Mouse (Mus musculus) heart, embryonic 15.5 days (tissue): ENCODE measurements around the gene Map2. TPM values are rescaled to one million over a fixed set of nuclear protein-coding genes. Genes with fewer than 3 reads are reported as not detected.

ENCODE experiments used
- ATAC-seq: fragments of 200-750 bp; cut with Nextera tagmentation; replicated peaks from 2 replicates; pipeline ENCODE4 v1.8.0; 2017; ENCODE audit warnings: low read depth, moderate TSS enrichment; ENCODE audit not compliant: insufficient number of reproducible peaks, insufficient read depth, low FRiP score
- H3K27ac ChIP-seq: fragments of 300-500 bp; sonication (generic); 2 replicates; pipeline ENCODE4 v1.5.1; 2015; ENCODE audit warnings: mild to moderate bottlenecking, inconsistent platforms
- H3K27me3 ChIP-seq: fragments of 300-500 bp; sonication (generic); 2 replicates; pipeline ENCODE4 v1.6.1; 2015; ENCODE audit warnings: inconsistent platforms
- H3K36me3 ChIP-seq: fragments of 300-500 bp; sonication (generic); 2 replicates; pipeline ENCODE4 v1.6.1; 2015; ENCODE audit warnings: mild to moderate bottlenecking, inconsistent platforms
- H3K4me1 ChIP-seq: fragments of 300-500 bp; sonication (generic); replicated peaks from 2 replicates; pipeline ENCODE4 v1.6.1; 2015; ENCODE audit warnings: inconsistent platforms
- H3K4me2 ChIP-seq: fragments of 300-500 bp; sonication (generic); 2 replicates; pipeline ENCODE4 v1.6.1; 2015; ENCODE audit warnings: inconsistent platforms, mild to moderate bottlenecking, moderate library complexity
- H3K4me3 ChIP-seq: fragments of 300-500 bp; sonication (generic); 2 replicates; pipeline ENCODE4 v1.5.1; 2015; ENCODE audit warnings: mild to moderate bottlenecking, inconsistent platforms
- H3K9ac ChIP-seq: fragments of 300-500 bp; sonication (generic); 2 replicates; pipeline ENCODE4 v1.6.1; 2015; ENCODE audit warnings: mild to moderate bottlenecking, inconsistent platforms
- H3K9me3 ChIP-seq: fragments of 300-500 bp; sonication (generic); replicated peaks from 2 replicates; pipeline ENCODE4 v1.6.1; 2016; ENCODE audit warnings: inconsistent platforms
- WGBS: fragments of 180-500 bp; shearing (Covaris S2); methylation state at CpG from one replicate; pipeline ENCODE4 v1.1.7; 2015; ENCODE audit warnings: mixed read lengths; 5-methylcytosine and 5-hydroxymethylcytosine counted together
- polyA plus RNA-seq: library from polyadenylated mRNA; unstranded; fragments of >200 nt; fragmentation: Nextera tagmentation; extraction: Ambion mirVana; gene quantifications from 2 replicates; pipeline ENCODE4 v1.2.1, GENCODE M21; 2015

The Map2 gene
- polyA plus RNA-seq: 2.5 and 5.4 TPM in 2 replicates

DNA sequence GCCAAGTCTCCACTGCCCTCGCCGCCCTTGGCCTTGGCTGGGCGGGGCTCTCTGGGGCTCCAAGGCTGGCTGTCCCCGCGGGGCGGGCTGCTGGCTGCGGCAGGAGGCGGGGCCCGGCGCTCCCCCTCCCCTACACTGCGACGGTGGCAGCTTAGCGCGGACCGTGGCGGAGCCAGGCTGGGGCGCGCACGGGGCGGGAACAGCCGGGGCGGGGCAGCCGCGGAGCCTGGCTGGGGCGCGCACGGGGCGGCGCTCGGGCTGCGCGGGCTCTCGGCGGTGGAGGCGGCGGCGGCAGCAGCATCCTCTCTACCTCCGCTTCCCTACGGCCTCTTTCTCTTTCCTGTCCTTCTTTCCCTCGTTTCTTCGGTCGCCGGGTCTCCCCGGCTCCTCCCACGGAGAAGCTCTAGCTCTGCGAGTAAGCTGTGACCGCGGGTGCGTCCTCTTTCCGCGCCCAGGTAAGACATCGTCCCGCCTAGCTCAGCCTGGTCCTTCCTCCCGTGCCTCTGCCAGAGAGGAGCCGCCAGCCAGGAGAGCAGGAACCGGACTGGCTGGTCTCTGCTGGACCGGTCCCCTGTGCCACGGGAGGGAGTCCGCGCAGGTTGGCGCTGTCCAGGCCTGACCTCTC, at the start of gene Map2:
Map2 (plus strand) TSS at position 233 of the 625 bp plus-strand sequence.
- peak; percentile 98 for ATAC-seq
- WGBS: under 1% methylated on average over 60 of the region's 61 CpGs

DNA sequence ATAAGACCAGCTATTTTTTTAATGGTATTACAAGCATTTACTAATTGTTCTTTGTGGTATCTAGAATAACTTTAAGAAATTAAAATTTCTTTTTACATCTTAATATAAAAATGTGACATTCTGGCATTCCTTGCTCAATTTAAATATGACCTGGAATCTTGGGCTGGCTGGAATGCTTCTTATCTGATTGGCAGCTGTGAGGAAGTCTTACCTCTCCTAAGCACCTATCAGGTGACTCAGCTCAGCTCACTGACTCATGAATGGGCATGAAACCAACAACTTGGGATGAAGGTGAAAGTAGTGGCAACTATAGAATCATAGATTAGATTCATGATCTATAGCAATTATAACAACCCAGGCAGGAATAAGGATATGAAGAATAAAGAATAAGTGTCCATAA, 42.1 kb upstream of the Map2 start:
- H3K36me3 ChIP-seq: no peaks in the 10 kb centered on the region
- H3K27ac ChIP-seq: no peak overlapping the region
- H3K9ac ChIP-seq: no peak overlapping the region
- H3K4me3 ChIP-seq: no peak overlapping the region
- no peaks in the 10 kb centered on the region for H3K9me3 ChIP-seq
- H3K27me3 ChIP-seq: no peaks in the 10 kb centered on the region
- no peak for ATAC-seq
- H3K4me1 ChIP-seq: no peaks in the 10 kb centered on the region
- no peak overlapping the region for H3K4me2 ChIP-seq

More for the DNA sequence above, at the start of gene Map2:
- peak within 1 kb of the TSS; percentile 61 for H3K4me3 ChIP-seq
- no peaks in the 10 kb centered on the region for H3K36me3 ChIP-seq
- H3K27ac ChIP-seq: peak within 1 kb of the TSS; percentile 14; the same call in 1 of the 2 replicates
- no peaks in the 10 kb centered on the region for H3K9me3 ChIP-seq
- H3K4me1 ChIP-seq: 0 out of 2 replicates have a peak, but pooled peaks cover 5% of the 10 kb centered on the region
- H3K9ac ChIP-seq: peak within 1 kb of the TSS; percentile 48
- H3K4me2 ChIP-seq: peak within 1 kb of the TSS; percentile 94
- H3K27me3 ChIP-seq: peaks cover 5% of the 10 kb centered on the region

DNA sequence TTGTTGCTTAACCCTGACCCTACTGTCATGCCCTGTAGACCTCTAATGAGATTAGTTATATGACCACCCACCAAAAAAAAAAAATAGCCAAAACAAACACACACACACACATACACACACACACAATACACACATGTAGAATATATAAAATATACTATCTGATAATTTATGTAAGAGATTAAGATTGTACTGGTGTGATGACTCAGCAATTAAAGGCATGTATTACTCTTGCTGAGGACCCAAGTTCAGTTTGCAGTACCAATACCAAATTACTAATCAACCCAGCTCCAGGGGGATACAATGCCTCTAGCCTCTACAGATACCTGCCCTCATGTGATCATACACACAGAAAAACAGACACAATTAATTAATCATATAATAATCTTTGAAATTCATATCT, 39.7 kb upstream of the Map2 start:
- H3K4me3 ChIP-seq: no peak overlapping the region
- no peak overlapping the region for H3K9ac ChIP-seq
- no peaks in the 10 kb centered on the region for H3K36me3 ChIP-seq
- H3K9me3 ChIP-seq: no peaks in the 10 kb centered on the region
- no peak overlapping the region for H3K27ac ChIP-seq
- H3K4me2 ChIP-seq: no peak overlapping the region
- no peaks in the 10 kb centered on the region for H3K4me1 ChIP-seq
- H3K27me3 ChIP-seq: no peaks in the 10 kb centered on the region
- ATAC-seq: no peak

DNA sequence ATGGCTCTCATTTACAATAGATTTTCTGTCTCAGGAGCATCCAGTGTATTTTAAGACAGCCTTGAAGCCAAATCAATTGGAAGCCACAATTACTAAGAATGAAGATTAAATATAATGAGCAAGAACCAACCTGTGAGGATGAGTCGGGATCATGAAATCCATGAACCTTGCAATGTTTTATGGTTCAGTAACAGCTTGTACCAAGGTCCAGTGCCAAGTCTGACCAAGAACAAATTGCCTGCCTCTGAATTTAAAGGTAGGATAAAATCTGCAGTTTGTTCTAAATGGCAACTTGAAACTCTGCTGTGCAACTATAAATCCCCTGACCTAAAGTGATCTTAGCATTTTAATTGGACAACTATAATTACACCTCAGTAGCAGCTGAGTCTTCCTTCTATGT, 34.4 kb upstream of the Map2 start:
- H3K27ac ChIP-seq: no peak overlapping the region
- 82% methylated on average over 1 of the region's 1 CpGs for WGBS
- no peak overlapping the region for H3K9ac ChIP-seq
- H3K4me1 ChIP-seq: no peaks in the 10 kb centered on the region
- no peaks in the 10 kb centered on the region for H3K36me3 ChIP-seq
- H3K4me3 ChIP-seq: no peak overlapping the region
- no peaks in the 10 kb centered on the region for H3K9me3 ChIP-seq
- H3K4me2 ChIP-seq: no peak overlapping the region
- ATAC-seq: no peak
- H3K27me3 ChIP-seq: no peaks in the 10 kb centered on the region

DNA sequence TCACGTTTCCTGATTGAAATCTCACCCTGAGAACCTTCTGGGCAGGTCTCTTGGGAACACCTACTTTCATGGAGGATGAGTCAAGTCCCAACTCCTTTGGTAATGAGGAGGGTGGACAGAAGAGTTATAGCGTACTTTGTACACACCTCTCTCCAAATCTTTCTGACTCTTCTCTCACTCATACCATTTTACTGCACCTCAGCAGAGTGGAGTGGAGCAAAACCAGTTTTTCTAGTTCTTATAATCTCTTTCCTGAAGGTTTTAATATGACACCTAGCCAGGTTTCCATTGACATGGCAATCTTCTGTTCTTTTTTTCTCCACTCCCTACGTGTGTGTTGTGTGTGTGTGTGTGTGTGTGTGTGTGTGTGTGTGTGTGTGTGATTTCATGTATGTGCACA, 29.9 kb upstream of the Map2 start:
- no peaks in the 10 kb centered on the region for H3K9me3 ChIP-seq
- H3K4me3 ChIP-seq: no peak overlapping the region
- WGBS: 66% methylated on average over 3 of the region's 3 CpGs
- no peaks in the 10 kb centered on the region for H3K4me1 ChIP-seq
- no peak overlapping the region for H3K9ac ChIP-seq
- ATAC-seq: no peak
- H3K27ac ChIP-seq: no peak overlapping the region
- H3K4me2 ChIP-seq: no peak overlapping the region
- no peaks in the 10 kb centered on the region for H3K27me3 ChIP-seq
- no peaks in the 10 kb centered on the region for H3K36me3 ChIP-seq

DNA sequence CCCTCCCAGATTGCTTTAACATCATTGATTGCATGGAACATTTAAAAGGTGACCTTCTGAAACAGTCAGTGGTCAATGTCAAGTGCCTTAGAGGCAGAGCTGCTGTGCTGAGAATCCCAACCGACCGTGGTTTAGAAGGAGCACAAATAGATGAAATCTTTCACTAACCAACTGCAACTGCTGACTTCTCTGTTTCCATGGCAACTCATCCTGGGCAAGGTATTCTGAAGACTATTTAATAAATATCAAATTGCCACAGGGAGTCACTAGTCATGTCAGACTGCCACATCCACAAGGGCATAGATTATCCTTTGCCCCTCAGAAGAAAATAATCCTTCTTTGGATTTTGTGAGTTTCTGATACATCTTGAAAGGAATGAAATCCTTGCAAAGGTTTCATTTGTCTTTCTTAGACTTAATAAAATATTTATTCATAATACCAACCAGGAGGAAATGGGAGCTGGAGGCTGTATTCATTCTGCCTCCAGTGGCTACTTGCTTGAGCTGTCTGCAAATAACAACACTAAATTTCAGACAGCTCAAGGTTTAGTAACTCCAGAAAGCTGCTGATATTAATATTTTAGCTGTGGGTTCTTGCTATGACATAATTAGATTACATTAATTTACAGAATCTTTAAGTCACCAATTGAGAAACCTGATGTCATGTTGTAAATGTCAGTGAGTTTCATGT, 26.1 kb upstream of the Map2 start:
- no peak for ATAC-seq
- H3K4me1 ChIP-seq: no peaks in the 10 kb centered on the region
- no peak overlapping the region for H3K4me2 ChIP-seq
- H3K4me3 ChIP-seq: no peak overlapping the region
- H3K9ac ChIP-seq: no peak overlapping the region
- no peaks in the 10 kb centered on the region for H3K36me3 ChIP-seq
- H3K27ac ChIP-seq: no peak overlapping the region
- no peaks in the 10 kb centered on the region for H3K27me3 ChIP-seq
- H3K9me3 ChIP-seq: no peaks in the 10 kb centered on the region
- 74% methylated on average over 2 of the region's 2 CpGs for WGBS

DNA sequence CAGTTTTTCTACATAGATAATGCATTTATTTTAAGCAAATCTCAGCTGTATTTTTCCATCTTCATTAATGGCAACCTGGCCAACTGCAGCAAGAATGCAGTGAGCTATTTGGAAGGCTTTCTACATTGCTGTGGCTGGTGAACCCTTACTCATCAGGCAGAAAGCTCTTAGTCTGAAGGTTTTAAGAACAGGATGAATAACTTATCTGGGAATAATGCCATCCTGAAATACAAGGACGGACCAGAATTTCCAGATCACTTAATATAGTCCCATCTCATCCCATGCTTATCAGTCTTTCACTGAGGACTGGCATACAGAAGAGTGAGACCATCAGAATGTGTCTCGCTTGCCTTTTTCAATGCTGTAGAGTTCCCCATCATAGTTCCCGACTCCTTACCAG, 24.3 kb upstream of the Map2 start:
- Histone ChIP-seq H3K4me1 (no peaks in the 10 kb centered on the region), H3K4me2 (no peak overlapping the region), H3K27me3 (no peaks in the 10 kb centered on the region), H3K27ac (no peak overlapping the region), H3K4me3 (no peak overlapping the region), H3K9me3 (no peaks in the 10 kb centered on the region), H3K9ac (no peak overlapping the region), H3K36me3 (no peaks in the 10 kb centered on the region)
- 71% methylated on average over 3 of the region's 3 CpGs for WGBS
- ATAC-seq: no peak

DNA sequence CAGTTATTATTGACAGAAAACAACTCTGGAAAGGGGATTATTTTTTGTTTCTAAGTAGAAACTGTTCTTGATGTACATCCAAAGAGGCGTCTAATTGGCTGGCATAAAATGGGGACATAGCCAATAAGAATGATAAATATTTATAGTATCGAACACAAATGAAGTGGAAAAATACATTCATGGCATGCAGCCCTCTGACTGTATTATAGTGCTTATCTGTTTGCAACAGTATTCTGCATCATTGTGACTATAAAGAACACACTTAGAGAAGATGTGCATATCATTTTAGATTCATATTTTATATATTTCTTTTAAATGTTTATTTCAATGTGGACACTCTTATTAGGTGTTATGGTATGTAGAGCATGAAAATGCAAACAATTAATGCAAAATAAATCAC, 17.9 kb upstream of the Map2 start:
- Histone ChIP-seq H3K27ac (no peak overlapping the region), H3K27me3 (no peaks in the 10 kb centered on the region), H3K9ac (no peak overlapping the region), H3K36me3 (no peaks in the 10 kb centered on the region), H3K9me3 (no peaks in the 10 kb centered on the region), H3K4me2 (no peak overlapping the region), H3K4me1 (no peaks in the 10 kb centered on the region), H3K4me3 (no peak overlapping the region)
- ATAC-seq: no peak
- WGBS: 70% methylated on average over 2 of the region's 2 CpGs

DNA sequence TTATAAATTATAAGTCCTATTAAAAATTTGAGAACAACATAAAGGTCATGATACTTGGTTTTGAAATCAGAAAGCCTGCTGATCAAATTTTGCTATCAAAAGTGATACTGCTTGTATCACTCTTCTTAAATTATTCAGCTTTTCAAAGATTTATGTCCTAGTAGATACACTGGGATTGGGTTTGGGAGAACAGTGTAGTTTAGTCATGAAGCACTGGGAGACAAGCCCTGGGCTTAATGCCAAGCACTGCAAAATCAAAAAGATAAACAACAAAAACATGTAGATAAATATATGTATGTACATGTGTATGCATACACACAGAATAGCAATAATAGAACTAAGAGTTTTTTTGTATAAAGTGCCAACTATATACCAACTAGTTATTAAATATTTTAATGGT, 17.5 kb upstream of the Map2 start:
- Histone ChIP-seq H3K4me1 (no peaks in the 10 kb centered on the region), H3K9ac (no peak overlapping the region), H3K27me3 (no peaks in the 10 kb centered on the region), H3K9me3 (no peaks in the 10 kb centered on the region), H3K27ac (no peak overlapping the region), H3K36me3 (no peaks in the 10 kb centered on the region), H3K4me2 (no peak overlapping the region), H3K4me3 (no peak overlapping the region)
- no peak for ATAC-seq

DNA sequence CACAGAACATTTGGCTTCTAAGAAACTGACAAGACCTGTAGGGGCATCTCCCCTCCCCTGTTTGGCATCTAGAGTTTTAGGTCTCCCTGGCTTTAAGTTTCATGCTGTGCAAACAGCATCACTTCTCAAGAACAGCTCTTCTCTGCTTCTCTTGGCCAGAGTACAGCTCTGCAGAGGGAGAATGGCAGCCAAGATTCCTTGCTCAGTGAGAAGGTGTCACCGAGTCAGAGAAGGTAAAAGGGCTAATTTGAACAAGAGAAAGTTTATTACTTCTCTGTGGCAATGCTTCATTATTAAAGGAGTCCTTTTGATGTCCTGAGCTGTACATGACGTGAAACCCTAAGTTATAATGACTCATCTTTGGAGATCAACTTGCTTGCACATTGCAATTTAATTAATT, 10.4 kb upstream of the Map2 start:
- no peaks in the 10 kb centered on the region for H3K36me3 ChIP-seq
- 59% methylated on average over 2 of the region's 2 CpGs for WGBS
- no peak overlapping the region for H3K27ac ChIP-seq
- no peak overlapping the region for H3K9ac ChIP-seq
- H3K4me2 ChIP-seq: no peak overlapping the region
- no peaks in the 10 kb centered on the region for H3K4me1 ChIP-seq
- H3K9me3 ChIP-seq: no peaks in the 10 kb centered on the region
- no peak overlapping the region for H3K4me3 ChIP-seq
- no peaks in the 10 kb centered on the region for H3K27me3 ChIP-seq
- ATAC-seq: no peak

DNA sequence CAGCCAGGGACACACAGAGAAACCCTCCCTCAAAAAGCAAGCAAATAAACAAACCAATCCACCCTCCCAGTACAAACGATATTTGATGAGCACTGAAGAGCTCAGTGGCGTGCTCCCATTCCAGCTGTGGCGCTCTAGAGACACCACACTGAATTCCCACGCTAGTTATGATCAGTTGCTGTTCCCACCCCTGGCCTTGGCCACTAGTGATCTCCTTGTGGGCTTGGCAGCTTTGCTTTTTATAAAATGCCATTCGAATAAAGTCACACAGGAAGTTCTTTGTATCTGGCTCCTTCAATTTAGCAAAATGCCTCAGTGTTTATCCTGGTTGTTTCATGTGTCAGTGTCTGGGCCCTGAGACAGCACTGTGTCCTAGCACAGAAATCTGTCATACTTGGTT, 6.4 kb upstream of the Map2 start:
- ATAC-seq: no peak
- Histone ChIP-seq H3K27me3 (no peaks in the 10 kb centered on the region), H3K36me3 (no peaks in the 10 kb centered on the region), H3K9ac (no peak overlapping the region), H3K4me2 (no peak overlapping the region), H3K27ac (no peak overlapping the region), H3K9me3 (no peaks in the 10 kb centered on the region), H3K4me1 (no peaks in the 10 kb centered on the region), H3K4me3 (no peak overlapping the region)
- WGBS: 60% methylated on average over 5 of the region's 5 CpGs

DNA sequence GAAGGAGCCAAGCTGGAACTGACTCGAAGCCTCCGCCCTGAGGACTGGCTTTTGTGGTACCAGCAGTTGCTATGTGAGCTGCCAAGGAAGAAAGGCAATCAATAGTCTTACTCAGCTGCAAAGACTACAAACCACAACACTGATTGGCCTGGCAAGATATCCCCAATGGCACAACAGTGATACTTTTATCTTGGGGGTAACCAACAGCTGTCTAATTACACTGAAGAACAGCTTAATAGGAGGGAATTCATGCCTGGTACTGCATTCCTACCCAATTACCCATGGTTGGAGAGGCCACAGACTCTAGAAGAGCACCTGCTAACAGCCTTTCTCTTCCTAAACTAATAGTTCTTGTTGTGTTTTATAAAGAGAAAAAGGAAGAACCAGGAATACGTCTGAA, 2.9 kb upstream of the Map2 start:
- H3K9me3 ChIP-seq: no peaks in the 10 kb centered on the region
- WGBS: 74% methylated on average over 3 of the region's 3 CpGs

More for the DNA sequence above, 2.9 kb upstream of the Map2 start:
- 0 out of 2 replicates have a peak, but pooled peaks cover 5% of the 10 kb centered on the region for H3K4me1 ChIP-seq
- no peak overlapping the region for H3K4me2 ChIP-seq
- no peaks in the 10 kb centered on the region for H3K36me3 ChIP-seq
- peaks cover 5% of the 10 kb centered on the region for H3K27me3 ChIP-seq
- no peak overlapping the region for H3K9ac ChIP-seq
- ATAC-seq: no peak
- H3K4me3 ChIP-seq: no peak overlapping the region
- H3K27ac ChIP-seq: no peak overlapping the region
